Mouse (Mus musculus) embryo, embryonic 10 days (tissue): ENCODE measurements around the gene Cyp4a12a.
"Not testable (repeated sequence)": the region's sequence is repeated elsewhere in the genome, so short reads cannot be mapped to it uniquely, and the experiment has no call there.

Experiments
- DNase-seq: peaks from one replicate; pipeline ENCODE4 v3.0.0-alpha.2; 2015; ENCODE audit warnings: low spot score

Gene Cyp4a12a

GRCm38 (mm10) chr4:115298746-115299145 is at the start of gene Cyp4a12a:
TSS of gene Cyp4a12a (plus strand) at chr4:115299046.
- DNase-seq = not testable (repeated sequence)

GRCm38 (mm10) chr4:115264687-115265569 is 33.9 kb upstream of the Cyp4a12a start:
- DNase-seq = not testable (repeated sequence)

GRCm38 (mm10) chr4:115278215-115278982 is 20.4 kb upstream of the Cyp4a12a start:
- DNase-seq = not testable (repeated sequence)

GRCm38 (mm10) chr4:115280342-115280741 is 18.5 kb upstream of the Cyp4a12a start:
- no peak for DNase-seq

DNA sequence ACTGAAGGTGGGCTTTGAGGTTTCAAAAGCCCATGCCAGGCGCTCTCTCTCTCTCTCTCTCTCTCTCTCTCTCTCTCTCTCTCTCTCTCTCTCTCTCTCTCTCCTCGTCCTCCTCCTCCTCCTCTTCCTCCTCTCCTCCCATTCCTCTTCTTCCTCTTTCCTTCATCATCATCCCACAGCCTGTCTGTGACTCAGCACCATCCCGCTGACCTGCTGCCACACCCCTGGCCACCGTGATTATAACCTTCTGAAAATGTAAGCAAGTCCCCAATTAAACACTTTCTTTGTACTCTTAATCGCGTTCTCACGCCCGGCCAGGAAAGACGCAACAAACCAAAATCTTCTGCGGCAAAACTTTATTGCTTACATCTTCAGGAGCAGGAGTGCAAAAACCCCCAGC is 18.1 kb upstream of the Cyp4a12a start:
- not testable (repeated sequence) for DNase-seq

DNA sequence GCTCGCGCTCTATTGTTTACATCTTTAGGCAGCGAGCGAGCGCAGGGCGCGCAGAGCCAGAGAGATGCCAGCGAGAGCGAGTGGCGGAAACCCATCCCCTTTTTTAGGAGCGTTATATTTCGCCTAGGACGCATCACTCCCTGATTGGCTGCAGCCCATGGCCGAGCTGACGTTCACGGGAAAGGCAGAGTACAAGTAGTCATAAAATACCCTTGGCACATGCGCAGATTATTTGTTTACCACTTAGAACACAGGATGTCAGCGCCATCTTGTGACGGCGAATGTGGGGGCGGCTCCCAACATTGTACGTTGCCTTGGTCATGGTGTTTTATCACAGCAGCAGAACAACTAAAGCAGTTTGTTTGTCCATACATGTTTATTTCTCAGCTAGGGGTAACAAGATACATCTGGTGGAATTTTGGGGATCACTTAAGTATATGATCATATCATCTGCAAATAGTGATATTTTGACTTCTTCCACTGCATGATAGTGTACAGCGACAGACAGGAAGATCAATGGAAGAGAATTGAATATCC is 17.5 kb upstream of the Cyp4a12a start:
- peak; percentile 44 for DNase-seq

GRCm38 (mm10) chr4:115325722-115326121 is 26.9 kb downstream of the Cyp4a12a start:
- DNase-seq = not testable (repeated sequence)

DNA sequence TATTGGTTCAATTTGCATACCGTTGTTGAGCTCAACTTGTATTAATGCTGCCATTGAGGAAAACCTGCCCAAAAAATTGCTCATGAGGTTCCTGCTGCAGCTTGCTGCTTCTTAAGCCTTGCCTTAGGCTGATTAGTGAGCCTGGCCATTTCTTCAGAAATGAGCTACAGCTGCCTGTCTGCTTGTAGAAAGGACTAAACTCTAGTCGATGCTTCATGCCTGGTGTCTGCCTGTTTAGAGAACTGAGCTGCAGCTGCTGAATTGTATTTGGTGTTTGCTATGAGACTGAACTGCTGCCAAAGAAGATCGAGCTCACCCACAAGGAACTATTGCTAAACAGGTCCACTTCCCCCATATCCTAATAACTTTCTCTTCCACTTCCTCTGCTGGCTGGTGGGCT is 66.8 kb downstream of the Cyp4a12a start:
- DNase-seq = not testable (repeated sequence)

DNA sequence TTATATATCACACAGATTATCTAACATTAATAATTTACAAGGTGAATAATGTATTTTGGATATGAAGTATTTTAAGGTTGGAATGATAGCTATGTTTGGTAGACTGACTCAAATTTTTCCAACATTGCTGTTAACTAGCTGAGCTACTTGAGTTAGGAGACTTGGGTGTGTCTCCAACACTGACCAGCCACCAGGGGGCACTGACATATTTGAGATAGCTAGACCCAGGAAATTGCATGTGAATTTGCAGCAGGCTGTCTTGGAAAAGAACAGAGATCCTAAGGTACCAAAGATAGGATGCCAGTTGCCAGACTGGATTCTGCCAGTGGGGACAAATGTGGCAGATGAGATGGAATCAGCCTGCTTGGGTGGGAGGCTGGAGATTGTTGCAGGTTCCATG is 69.2 kb downstream of the Cyp4a12a start:
- DNase-seq = not testable (repeated sequence)
